Mouse (Mus musculus) frontal cortex, postnatal 25 days (tissue): Measurements from ENCODE around the gene Abca2.
A peak's percentile ranks its signal among the peaks of the same experiment; 100 is the strongest.

ENCODE experiments used
- DNase-seq, 2 experiments: peaks; one replicate each; pipeline ENCODE4 v3.0.0; 2022; ENCODE audit warnings: low spot score in 2 of 2

Abca2 gene

DNA sequence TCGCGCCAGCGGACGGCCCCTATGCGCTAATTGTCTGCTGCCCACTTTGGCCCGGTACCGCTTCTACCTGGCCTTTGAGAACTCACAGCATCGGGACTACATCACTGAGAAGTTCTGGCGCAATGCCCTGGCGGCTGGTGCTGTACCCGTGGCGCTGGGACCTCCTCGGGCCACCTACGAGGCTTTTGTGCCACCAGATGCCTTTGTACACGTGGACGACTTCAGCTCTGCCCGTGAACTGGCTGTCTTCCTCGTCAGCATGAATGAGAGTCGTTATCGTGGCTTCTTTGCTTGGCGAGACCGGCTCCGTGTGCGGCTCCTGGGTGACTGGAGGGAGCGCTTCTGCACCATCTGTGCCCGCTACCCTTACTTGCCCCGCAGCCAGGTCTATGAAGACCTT is 3.0 kb upstream of the Abca2 start:
- no peak for DNase-seq

DNA sequence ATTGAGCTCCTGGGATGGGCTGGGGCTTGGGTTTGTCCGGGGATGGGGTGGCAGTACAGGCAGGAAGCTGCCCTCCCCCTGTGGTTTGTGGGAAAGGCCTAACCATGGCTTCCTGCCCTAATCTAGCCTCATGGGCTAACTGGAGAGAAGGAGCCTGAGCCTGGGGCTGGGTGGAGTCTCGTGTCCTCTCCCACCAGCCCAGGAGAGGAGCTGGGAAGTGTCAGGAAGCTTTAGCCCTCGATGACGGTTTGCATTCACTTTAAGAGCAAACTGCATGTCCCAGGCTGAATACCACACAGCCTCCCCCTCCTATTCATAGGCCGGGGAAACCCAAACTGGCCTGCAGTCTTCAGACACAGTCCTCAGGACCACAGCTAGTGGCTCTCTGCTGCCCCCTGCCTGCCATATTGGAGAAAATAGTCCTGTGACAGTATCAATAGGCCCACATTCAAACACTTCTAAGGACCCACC is 1.7 kb upstream of the Abca2 start:
- DNase-seq, result peak; percentile 49 to 59

DNA sequence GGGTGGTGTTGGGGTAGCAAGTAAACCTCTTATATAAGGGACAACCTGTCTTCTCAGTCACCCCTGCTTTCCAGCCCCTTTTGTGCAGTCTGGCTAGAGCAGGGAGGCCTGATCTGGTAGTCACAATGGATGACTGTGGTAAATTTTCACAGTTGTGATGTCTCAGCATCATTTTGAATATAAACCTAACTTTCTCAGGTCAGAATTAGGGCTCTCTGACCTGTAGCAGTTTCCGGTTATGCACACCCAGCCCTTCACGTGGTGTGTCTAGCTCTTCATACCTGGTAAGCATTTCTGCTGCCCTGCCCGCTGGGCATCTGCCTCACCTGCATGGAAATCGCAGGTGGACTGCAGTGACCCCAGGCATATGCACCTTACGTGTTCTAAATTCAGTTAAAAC is 1.2 kb upstream of the Abca2 start:
- no peak for DNase-seq

DNA sequence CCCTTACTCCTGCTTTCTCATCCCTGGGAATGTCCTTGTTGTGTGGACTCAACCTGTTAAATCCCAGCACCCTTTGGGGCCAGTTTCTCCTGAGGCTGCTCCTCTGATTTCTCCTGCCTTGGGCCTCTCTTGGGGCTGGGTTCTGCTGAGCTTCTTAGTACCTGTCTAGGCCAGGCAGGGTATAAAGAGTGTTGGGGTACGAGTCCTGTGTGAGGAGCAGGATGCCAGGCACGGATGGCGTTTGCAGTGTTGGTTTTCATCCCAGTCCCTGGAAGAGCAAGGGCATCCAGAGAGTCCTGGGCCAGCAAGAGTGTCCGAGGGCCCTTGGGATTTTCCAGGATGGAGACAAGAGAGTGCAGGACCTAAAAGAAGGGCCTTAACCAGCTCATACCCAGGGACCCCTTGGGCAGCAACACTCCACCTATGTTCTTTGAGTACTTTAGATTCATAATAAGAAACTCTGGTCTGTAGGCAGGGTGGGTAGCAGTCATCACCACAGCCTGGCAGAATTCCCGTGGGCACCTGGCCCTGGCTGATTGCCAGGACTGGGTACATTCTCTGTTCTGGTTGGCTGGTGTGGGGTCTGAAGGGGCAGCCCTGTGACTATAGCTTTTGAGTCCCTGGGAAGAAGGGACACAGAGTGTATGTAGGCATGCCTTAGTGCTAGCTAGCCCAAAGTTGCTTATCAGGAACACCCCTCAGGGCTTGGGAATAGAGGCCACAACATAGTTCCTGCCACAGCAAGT is 1.1 kb downstream of the Abca2 start:
- DNase-seq, result no peak

DNA sequence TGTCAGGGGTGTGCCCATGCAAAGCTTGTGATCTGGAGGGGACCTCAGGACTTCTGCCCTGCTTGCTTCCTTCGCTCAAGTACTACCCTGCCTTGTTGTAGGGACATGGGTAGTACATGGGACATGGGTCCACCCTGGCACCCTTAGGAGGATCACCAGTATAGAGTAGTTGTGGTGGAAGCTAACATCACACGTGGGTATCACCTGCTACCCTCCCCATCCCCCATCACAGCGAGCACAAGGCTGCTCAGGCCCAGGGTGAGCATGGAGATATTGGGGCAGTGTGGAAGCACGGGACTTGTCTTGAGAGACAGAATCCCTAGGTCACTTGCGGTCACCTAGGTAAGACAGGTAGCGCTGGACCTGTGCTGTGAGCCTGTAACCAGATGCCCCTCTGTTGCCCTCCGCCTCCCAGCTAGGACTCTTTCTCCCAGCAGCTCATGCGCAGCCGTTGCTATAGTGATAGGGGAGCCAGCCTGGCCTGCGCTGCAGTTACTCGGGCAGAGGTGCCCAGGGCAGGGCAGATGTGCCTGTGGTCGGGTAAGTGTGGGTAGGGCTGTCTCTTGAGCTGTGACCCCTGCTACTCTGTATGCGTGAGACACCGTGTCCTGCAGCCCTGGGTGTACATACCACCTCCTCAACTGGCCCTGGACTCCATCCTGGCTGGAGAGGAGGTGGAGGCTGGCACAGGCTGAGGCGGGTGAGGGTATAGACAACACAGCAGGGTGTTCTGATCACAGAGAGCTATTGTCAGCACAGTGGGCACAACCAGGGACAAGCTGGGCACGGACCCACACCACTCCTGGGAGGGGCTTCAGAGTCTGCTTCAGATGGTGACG is 2.1 kb downstream of the Abca2 start:
- no peak for DNase-seq

DNA sequence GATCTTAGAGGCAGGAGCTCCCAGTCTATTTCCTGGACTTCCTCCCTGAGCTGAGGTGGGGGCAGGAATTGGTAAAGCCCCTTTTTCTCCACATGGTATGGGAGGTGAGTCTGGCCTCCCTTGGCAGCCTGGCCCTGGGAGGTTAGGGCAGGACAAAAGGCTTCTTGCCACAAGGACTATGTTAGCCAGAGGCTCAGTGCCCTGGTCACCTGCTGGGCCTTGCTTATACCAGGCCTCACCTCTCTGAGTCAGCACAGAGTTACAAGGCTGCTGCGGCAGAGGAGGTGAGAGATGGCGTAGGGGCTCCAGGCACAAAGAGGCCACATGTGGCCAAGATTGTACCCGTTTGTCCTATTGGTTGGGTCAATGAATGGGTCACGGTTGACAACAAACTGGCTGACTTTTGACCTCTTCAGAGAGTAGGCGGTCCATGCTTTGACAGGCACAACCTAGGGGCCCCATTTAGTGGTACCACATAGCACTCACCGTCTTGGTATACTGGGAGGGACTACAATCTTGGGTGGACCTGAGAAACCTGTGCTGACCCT is 2.9 kb downstream of the Abca2 start:
- DNase-seq, result no peak

DNA sequence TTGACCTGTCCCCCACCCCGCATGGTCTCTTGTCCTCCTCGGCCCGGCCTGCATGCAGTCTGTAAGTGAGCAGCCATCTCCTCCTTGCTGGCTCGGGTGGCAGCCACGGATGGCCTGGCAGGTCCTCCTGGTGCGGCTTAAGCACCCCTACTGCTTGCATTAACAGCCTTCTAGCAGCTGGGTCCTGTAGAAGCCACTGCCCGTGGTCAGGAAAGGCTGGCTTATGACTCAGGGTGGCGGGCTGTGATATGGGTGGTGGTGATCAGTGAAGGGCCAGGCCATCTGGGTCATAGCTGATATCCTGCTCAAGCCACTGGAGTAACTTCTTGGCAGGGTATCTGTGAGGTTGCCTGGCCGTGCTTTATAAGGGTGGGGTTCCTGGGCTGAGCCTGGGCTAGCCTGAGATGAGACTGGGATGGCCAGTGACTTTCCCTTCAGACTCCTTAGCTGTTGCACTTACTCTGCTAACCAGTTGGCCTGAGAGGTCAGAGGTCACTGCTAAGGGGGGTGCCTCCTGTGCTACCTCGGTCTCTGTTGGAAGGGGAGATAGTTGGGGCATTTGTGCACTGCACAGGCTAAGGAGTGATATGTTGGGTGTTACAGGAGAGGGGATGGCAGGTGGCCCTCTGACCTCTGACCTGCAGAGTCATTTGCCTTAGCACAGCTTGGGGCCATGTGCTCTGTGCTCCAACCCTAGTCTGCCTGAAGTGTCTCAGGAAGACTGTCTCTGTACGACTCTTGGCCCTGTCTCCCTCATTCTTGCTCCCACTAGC is 4.0 kb downstream of the Abca2 start:
- DNase-seq, result no peak

DNA sequence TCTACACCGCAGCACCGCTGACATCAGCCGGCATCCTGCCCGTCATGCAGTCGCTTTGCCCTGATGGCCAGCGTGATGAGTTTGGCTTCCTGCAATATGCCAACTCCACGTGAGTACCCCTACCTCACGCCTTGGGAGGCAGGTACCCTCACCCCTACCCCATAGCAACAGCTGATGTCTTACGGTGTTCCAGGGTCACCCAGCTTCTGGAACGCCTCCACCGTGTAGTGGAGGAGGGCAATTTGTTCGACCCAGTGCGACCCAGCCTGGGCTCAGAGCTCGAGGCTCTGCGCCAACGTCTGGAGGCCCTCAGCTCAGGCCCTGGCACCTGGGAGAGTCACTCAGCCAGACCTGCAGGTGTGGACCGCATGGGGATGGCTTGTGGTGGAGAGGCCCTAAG is 4.6 kb downstream of the Abca2 start:
- DNase-seq, result no peak

DNA sequence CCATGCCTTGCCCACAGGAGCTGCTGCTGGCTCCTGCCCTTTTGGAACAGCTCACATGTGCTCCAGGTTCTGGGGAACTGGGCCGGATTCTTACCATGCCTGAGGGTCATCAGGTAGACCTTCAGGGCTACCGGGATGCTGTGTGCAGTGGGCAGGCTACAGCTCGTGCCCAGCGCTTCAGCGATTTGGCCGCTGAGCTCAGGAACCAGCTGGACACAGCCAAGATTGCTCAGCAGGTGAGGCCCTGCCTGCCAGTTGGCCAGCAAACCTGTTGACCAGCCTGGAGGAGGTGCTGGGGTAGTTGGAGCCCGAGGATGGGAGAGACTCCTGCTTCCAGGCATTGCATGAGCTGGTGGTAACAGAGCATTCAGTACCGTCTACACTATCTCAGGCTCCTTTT is 5.8 kb downstream of the Abca2 start:
- no peak for DNase-seq

DNA sequence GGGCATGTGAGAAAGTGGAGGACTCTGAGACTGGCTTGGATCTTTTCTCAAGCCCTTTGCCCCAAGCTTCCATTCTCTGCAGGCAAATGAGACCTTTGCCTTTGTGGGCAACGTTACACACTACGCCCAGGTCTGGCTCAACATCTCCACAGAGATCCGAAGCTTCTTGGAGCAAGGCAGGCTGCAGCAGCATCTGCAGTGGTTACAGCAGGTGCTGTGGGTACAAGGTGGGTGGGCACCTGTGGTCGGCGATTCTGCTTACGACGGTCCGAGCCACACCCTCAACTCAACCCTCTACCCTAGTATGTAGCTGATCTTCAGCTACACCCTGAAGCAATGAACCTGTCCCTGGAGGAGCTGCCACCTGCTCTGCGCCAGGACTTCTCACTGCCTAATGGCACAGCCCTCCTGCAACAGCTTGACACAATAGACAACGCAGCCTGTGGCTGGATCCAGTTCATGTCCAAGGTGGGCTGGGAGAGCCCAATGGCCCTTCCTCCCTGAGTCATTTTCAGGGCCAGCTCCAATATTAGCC is 7.8 kb downstream of the Abca2 start:
- DNase-seq, result no peak

DNA sequence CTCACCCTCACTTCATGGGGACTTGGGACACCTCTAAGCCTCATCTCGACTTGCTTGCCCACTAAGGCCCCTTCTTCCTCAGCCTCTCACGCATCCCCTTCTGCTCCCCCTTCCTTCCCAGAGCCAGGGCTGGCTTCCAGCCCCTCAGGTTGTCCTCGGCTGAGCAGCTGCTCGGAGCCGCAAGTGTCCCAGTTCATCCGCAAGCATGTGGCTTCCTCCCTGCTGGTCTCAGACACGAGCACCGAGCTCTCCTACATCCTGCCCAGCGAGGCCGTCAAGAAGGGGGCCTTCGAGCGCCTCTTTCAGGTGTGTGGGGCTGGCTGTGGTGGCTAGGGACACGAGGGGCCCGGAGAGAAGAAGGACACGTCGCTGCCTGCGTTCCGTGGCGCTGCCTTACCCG is 12.6 kb downstream of the Abca2 start:
- no peak for DNase-seq

DNA sequence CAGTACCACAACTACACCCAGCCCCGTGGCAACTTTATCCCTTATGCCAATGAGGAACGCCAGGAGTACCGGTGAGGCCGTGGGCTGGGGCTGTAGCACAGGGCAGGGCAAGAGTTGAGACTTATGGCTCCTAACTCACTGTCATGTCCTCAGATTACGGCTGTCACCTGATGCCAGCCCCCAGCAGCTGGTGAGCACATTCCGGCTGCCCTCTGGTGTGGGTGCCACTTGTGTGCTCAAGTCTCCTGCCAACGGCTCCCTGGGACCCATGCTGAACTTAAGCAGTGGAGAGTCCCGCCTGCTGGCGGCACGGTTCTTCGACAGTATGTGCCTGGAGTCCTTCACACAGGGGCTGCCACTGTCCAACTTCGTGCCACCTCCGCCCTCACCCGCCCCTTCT is 14.2 kb downstream of the Abca2 start:
- DNase-seq, result no peak

DNA sequence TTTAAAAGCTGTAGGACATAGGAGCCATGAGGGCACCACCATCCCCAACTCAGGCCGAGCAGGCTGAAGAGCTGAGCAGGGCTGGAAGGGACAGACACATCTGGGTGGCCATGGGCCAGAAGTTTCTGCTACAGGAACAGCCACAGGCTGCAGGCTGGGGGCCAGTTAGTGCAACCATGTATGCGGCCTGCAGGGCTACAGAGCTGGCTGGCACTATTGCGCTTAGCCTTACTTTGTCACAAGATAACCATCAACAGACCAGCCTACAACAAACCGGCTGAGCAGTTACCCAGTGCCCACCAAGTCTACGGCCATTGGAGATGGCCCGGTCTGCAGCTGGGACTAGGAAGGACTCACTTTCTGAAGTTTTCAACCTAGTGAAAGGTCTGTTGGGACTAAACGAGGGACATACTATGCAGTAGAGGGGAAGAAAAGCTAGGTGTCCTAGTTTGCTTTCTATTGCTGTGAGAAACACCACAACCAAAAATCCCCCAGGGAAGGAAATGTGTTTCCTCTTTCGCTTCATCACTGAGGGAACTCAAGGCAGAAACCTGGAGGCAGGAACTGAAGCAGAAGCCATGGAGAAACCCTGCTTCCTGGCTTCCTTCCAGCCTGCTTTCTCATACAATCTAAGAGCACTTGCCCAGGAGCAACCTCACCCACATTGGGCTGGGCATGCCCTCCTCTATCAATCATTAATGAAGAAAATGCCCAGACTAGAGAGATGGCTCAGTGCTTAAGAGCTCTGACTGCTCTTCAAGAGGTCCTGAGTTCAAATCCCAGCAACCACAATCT is 22.5 kb downstream of the Abca2 start:
- DNase-seq, result no peak

DNA sequence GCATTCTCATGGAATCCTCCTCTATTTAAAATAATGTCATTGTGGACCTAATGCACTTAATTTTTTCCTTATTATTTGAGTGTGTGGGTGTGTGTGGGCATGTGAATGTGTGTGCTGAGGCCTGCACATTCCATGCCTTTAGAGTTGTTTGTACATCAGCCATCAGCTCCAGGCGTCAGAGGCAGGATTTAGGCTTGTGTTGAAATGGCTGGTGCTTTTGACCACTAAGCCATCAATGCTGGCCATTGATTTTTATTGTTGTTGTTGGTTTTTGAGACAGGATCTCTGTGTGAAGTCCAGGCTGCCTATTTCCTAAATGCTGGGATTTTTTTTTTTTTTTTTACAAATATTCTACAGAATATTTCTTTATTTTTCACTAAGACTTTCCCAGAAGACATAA is 24.4 kb downstream of the Abca2 start:
- no peak for DNase-seq

DNA sequence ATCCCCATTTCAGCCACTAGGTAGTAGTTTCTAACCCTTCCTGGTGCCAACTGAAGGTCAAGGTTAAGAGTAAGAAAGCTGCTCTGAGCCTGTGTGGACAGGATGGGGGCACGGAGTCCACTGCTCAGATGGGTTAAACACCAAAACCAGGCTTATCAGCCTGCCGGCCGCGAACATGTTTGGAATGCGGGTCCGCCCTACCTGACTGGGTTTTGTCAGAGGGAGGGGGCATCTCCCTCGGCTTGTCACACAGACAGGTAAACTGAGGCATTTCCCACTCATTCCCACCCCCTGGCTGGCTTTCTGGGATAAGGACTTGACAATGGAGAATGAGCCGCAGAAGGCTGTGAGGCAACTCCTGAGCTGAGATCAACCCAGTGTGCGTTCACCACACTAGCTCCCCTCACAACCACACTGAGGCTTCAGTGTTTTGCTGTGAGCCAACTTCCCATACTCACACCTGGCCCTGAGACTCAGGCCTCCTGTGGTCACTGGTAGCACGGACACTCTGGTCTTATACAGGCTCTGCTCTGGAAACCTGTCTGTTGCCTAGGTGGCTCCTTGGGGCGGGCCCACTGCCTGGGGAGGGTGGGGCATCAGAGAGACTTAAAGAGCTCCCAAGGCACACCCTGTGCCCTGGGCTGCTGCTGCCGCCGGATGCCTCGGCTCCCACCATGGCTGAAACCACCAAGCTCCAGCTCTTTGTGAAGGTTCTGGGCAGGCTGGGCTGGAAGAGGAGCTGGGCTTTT is 27.9 kb downstream of the Abca2 start, which contains the start of gene Clic3:
Clic3 (plus strand) TSS at position 634 of the 749 bp plus-strand sequence.
- no peak for DNase-seq

DNA sequence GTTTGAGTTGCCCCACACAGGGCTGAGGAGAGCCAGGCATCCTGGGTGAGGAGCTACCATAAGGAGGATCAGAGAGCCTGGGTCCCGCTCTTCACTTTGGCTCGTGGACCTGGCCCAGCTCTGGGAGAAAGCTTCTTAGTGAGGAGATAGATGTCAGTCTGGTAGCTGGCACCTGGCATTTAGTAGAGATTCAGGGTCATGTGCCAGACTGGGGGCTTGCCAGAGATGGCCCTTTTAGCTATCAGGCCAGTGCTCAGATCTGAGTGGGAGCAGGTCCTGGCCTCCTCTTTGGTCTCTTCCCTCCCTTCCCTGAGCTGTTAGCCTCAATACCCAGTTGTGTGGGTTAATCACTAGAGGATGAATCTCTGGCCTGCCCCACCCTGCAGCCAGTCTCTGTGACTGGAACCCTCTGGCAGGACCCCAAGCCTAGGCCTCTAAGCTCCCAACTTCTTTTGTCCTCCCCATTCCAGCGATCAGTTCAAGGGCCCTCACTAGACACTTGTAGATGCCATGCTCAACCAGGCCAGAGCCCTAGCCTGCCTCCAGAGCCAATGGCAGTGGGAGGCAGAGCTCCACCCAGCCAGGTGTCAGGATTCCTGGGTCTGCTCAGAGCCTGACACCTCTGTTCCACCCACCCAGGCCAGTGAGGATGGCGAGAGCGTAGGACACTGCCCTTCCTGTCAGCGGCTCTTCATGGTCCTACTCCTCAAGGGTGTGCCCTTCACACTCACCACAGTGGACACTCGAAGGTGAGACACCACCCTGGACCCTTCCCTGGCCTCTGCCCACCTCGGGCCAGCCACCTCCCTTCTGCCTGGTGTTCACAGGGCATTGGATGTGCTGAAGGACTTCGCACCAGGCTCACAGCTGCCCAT is 28.8 kb downstream of the Abca2 start:
- DNase-seq, result no peak

DNA sequence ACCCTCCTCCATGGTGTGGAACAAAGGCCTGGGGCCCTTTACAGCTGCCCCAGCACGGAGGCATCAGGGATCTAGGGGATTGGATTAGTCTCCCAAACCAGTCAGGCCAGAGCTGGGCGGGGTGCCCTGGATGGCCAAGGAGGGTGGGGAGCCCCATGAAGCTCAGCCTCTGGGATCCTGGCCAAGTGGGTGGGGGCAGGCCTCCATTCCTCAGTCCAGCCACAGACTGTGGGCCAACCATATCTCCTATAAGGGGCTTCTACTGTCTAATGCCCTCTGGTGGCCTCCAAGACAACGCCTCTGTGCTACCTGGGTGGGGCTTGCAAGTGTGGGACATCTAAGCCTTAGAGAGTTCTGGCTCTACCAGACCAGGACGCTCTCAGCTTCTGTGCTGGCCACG is 30.4 kb downstream of the Abca2 start:
- DNase-seq, result no peak

DNA sequence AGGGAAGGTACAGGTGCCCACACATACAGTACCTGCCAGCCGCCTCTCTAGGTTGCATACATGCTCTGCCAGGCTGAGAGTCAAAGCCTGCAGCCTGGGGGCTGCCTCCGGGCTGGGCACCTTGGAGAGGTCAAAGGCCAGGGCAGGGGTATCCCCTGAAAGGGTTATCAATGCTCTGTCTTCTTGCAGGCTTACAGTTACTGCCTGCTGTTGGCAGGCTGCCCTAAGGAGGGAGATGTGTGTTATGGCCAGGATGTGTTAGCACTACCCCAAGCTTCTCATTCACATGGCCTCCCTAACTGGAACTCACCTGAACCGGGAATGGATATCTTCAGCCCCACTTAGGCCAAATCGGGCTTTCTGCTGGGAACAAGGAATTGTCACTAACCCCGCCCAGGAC is 31.6 kb downstream of the Abca2 start:
- no peak for DNase-seq
